Mouse (Mus musculus) spleen, adult 18-20 months (tissue): ENCODE results near the gene Stub1.

ENCODE experiments used
- DNase-seq, 2 experiments: peaks; one replicate each; pipeline ENCODE4 v3.0.0; 2022; ENCODE audit warnings: mixed read lengths in 2 of 2

Gene Stub1

GRCm38 (mm10) chr17:25836397-25837075, 3.3 kb upstream of the Stub1 start:
- DNase-seq, result no peak

GRCm38 (mm10) chr17:25835816-25836215, 2.6 kb upstream of the Stub1 start:
- no peak for DNase-seq

- no peak for DNase-seq
Measured at GRCm38 (mm10) chr17:25835301-25835700, 2.1 kb upstream of the Stub1 start.

GRCm38 (mm10) chr17:25834595-25835222, 1.5 kb upstream of the Stub1 start:
- no peak for DNase-seq

- no peak for DNase-seq
Measured at GRCm38 (mm10) chr17:25833961-25834594, 874 bp upstream of the Stub1 start.

- peak; percentile 98 to 99 for DNase-seq
Measured at GRCm38 (mm10) chr17:25832436-25833290, 541 bp downstream of the Stub1 start.

- DNase-seq, result no peak
Measured at GRCm38 (mm10) chr17:25831451-25832281, 1.5 kb downstream of the Stub1 start.

- DNase-seq, result no peak
Measured at GRCm38 (mm10) chr17:25830806-25831431, 2.3 kb downstream of the Stub1 start.

- no peak for DNase-seq
Measured at GRCm38 (mm10) chr17:25830200-25830753, 2.9 kb downstream of the Stub1 start.

GRCm38 (mm10) chr17:25829558-25830017, 3.6 kb downstream of the Stub1 start:
- no peak for DNase-seq

- peak; percentile 52 to 69 for DNase-seq
Measured at GRCm38 (mm10) chr17:25828712-25829557, 4.3 kb downstream of the Stub1 start, which contains the start of gene Jmjd8. TSS of gene Jmjd8 (plus strand) at chr17:25828867.

- no peak for DNase-seq
Measured at GRCm38 (mm10) chr17:25828223-25828594, 5.0 kb downstream of the Stub1 start.

GRCm38 (mm10) chr17:25827546-25828222, 5.5 kb downstream of the Stub1 start:
- DNase-seq, result no peak

GRCm38 (mm10) chr17:25827011-25827410, 6.2 kb downstream of the Stub1 start:
- DNase-seq, result no peak

GRCm38 (mm10) chr17:25825984-25826570, 7.1 kb downstream of the Stub1 start:
- DNase-seq, result no peak

GRCm38 (mm10) chr17:25825311-25825710, 7.9 kb downstream of the Stub1 start:
- no peak for DNase-seq

GRCm38 (mm10) chr17:25824362-25825142, 8.7 kb downstream of the Stub1 start:
- DNase-seq, result no peak

- DNase-seq, result peak; percentile 46 to 71
Measured at GRCm38 (mm10) chr17:25823452-25823851, 9.8 kb downstream of the Stub1 start, which contains the start of gene Wdr24. TSS of gene Wdr24 (plus strand) at chr17:25823627.
